Mouse (Mus musculus): ENCODE measurements around the gene Fam199x. TPM values are rescaled to one million over a fixed set of nuclear protein-coding genes. Genes with fewer than 3 reads are reported as not detected.

The Fam199x gene
- polyA plus RNA-seq (2012; rRNA removed): 0.67 and 0.81 TPM in 2 replicates

DNA sequence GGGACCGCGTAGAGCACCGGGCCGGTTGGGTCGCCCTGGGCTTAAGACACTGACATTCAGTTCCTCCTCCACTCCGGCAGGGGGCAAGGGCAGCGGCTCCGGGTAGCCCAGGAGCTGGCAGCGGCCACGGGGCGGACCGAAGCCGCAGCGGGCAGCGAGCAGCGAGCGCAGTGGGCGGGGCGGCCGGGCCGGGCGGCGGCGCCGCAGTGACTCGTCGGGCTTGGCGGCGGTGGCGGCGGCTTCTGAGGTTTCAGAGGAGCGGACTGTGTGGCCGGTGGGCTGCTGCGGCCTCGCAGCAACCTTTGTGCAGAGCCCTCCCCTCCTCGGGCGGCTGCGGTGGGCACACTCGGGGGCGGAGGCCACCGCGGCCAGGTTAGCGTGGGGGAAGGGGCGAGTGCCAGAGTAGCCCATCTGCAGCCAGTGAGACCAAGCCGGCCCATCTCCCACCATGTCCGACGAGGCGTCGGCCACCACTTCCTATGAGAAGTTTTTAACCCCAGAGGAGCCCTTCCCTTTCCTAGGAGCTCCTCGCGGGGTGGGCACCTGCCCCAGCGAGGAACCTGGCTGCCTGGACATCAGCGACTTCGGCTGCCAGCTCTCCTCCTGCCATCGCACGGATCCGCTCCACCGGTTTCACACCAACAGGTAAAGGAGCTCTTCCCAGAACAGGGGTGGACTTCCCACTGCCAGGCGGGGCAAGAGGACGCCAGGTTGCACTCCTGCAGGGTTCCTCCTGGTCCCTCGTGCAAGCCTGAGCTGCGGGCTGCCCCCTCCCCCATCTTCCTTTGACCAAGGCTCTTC lies at the start of gene Fam199x:
Fam199x (plus strand) TSS at position 170 of the 801 bp plus-strand sequence.

GRCm38 (mm10) chrX:137038000-137038483 lies 11.4 kb upstream of the Fam199x start, which contains the start of gene Slc25a53:
TSS of gene Slc25a53 (minus strand) at chrX:137038302.

GRCm38 (mm10) chrX:137121718-137122117 lies 72.3 kb downstream of the Fam199x start, which contains the start of gene Esx1:
TSS of gene Esx1 (minus strand) at chrX:137122083.

Other genes starting within 250 kb of the Fam199x start
- gene Plp1, start 226.9 kb upstream of the Fam199x start, polyA plus RNA-seq (2012; rRNA removed): 3.8 and 5.6 TPM in 2 replicates
- gene Rab9b, start 180.8 kb upstream of the Fam199x start, polyA plus RNA-seq (2012; rRNA removed): 0.06 and 0.07 TPM in 2 replicates
- not detected in 2 replicates for gene H2bfm, start 122.3 kb upstream of the Fam199x start, polyA plus RNA-seq (2012; rRNA removed)
- gene Tmsb15b2, start 74.1 kb upstream of the Fam199x start, polyA plus RNA-seq (2012; rRNA removed): not detected in 2 replicates
- gene Tmsb15l, start 72.7 kb upstream of the Fam199x start, polyA plus RNA-seq (2012; rRNA removed): not detected in 2 replicates
- gene Tmsb15b1, start 72.7 kb upstream of the Fam199x start, polyA plus RNA-seq (2012; rRNA removed): 0.49 TPM in 1 of 2 replicates, not detected in the other
- 1.1 and 1.5 TPM in 2 replicates for gene Zcchc18, start 56.4 kb upstream of the Fam199x start, polyA plus RNA-seq (2012; rRNA removed)
- gene Slc25a53, start 11.3 kb upstream of the Fam199x start, polyA plus RNA-seq (2012; rRNA removed): 2.7 and 3.4 TPM in 2 replicates
- gene Esx1, start 72.5 kb downstream of the Fam199x start, polyA plus RNA-seq (2012; rRNA removed): not detected in 2 replicates